Comparison of ENCODE assay signal across 8 mouse cellular contexts in the genomic region with DNA sequence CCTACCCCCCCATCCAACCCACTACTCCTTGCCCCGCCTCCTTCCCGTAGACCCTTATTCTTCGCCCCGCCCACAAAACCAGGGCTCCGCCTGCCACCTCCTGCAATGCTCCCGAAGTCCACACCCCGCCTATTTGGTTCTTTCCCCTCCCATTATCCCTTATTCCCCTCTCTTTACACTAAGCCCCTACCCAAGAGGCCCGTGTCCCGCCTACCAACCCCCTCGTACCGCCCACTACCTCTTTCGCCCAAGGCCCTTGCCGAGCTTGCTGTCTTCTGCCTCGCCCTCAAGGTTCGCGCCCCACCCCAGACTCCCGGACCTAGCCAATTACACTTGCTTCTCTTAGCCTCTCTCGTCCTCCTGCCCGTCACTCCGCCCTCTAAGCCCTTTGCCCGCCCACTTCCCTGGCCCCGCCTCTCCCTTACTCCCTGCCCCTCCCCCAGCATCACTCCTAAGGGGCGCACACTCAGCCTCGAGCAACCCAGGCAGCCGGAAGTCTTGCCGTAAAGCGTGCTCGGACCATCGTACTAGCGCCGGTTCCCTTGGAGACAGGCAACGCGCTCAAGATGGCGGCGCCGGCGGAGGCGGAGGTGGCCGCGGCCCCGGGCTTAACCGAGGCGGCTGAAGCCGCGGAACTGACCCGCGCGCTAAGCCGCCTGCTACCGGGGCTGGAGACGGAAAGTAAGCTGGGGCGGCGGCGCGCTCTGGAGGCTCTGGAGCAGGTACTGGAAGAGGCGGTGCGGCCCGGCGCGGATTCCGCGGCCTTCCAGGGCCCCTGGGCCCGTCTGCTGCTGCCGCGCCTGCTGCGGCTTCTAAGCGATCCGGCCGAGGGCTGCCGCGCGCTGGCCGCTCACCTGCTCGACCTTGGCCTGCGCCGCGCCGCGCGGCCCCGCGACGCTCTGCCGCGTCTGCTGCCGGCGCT. TPM values are rescaled to one million over a fixed set of nuclear protein-coding genes. Genes with fewer than 3 reads are reported as not detected.
DNase-seq lines count a peak whose midpoint lies in the region; ATAC-seq lines count a peak whose summit lies in the region.

A gene (minus strand): TSS at position 321 of the 922 bp plus-strand sequence.
A gene (plus strand): TSS at position 543 of the 922 bp plus-strand sequence.

- H3K27me3 ChIP-seq in heart, embryonic 13.5 days (replicated peaks): no peaks in the 10 kb centered on the region
- no peaks in the 10 kb centered on the region for H3K27me3 ChIP-seq in liver, embryonic 12.5 days (replicated peaks)
- H3K27me3 ChIP-seq in stomach, embryonic 15.5 days (replicated peaks): no peaks in the 10 kb centered on the region

- H3K4me2 ChIP-seq in heart, embryonic 13.5 days: peak within 1 kb of the TSS; percentile 95
- peak within 1 kb of the TSS; percentile 96 for H3K4me2 ChIP-seq in liver, embryonic 12.5 days
- H3K4me2 ChIP-seq in stomach, embryonic 15.5 days: peak within 1 kb of the TSS; percentile 85

- peak; percentile 99 for DNase-seq in CD4-positive, CD25-positive, alpha-beta regulatory T cell, adult 2 months (ENCODE audit: low read depth, low spot score)
- peak; percentile 88 for DNase-seq in fat pad, adult 2 months (ENCODE audit: extremely low read depth, low read depth, low spot score)
- peak; percentile 98 for DNase-seq in kidney, postnatal 10 days
- peak; percentile 98 for DNase-seq in natural killer cell, adult 2 months (ENCODE audit: low spot score in 2 of 2)

- peak within 1 kb of the TSS; percentile 43 for H3K27ac ChIP-seq in brown adipose tissue, adult 24 weeks (replicated peaks; ENCODE audit: low read depth, low read length)
- H3K27ac ChIP-seq in heart, embryonic 13.5 days (replicated peaks): peak within 1 kb of the TSS; percentile 69
- peak within 1 kb of the TSS; percentile 67 for H3K27ac ChIP-seq in liver, embryonic 12.5 days
- H3K27ac ChIP-seq in stomach, embryonic 15.5 days: peak within 1 kb of the TSS; percentile 71

- peak within 1 kb of the TSS; percentile 79 for H3K4me3 ChIP-seq in brown adipose tissue, adult 24 weeks (ENCODE audit: insufficient read depth, low read depth, low read length)
- H3K4me3 ChIP-seq in heart, embryonic 13.5 days: peak within 1 kb of the TSS; percentile 95
- H3K4me3 ChIP-seq in liver, embryonic 12.5 days: peak within 1 kb of the TSS; percentile 90
- peak within 1 kb of the TSS; percentile 55 for H3K4me3 ChIP-seq in stomach, embryonic 15.5 days (replicated peaks)

- peak within 1 kb of the TSS; percentile 92 for H3K9ac ChIP-seq in heart, embryonic 13.5 days
- peak within 1 kb of the TSS; percentile 81 for H3K9ac ChIP-seq in liver, embryonic 12.5 days
- peak within 1 kb of the TSS; percentile 47 for H3K9ac ChIP-seq in stomach, embryonic 15.5 days

- H3K9me3 ChIP-seq in heart, embryonic 13.5 days: no peaks in the 10 kb centered on the region
- no peaks in the 10 kb centered on the region for H3K9me3 ChIP-seq in liver, embryonic 12.5 days (replicated peaks)
- no peaks in the 10 kb centered on the region for H3K9me3 ChIP-seq in stomach, embryonic 15.5 days

- 0 out of 2 replicates have a peak, but pooled peaks cover 3% of the 10 kb centered on the region for H3K4me1 ChIP-seq in brown adipose tissue, adult 24 weeks (ENCODE audit: control insufficient read depth, insufficient read depth, insufficient read length, low read length)
- peaks cover 29% of the 10 kb centered on the region for H3K4me1 ChIP-seq in heart, embryonic 13.5 days
- H3K4me1 ChIP-seq in liver, embryonic 12.5 days: peaks cover 24% of the 10 kb centered on the region
- peaks cover 8% of the 10 kb centered on the region; the same call in 1 of the 2 replicates for H3K4me1 ChIP-seq in stomach, embryonic 15.5 days

- peaks cover 30% of the 10 kb centered on the region for H3K36me3 ChIP-seq in heart, embryonic 13.5 days
- H3K36me3 ChIP-seq in liver, embryonic 12.5 days: peaks cover 32% of the 10 kb centered on the region
- peaks cover 17% of the 10 kb centered on the region for H3K36me3 ChIP-seq in stomach, embryonic 15.5 days

- under 1% methylated on average over 83 of the region's 87 CpGs for WGBS in heart, embryonic 13.5 days
- WGBS in liver, embryonic 12.5 days (ENCODE audit: insufficient replicate concordance): under 1% methylated on average over 87 of the region's 87 CpGs
- under 1% methylated on average over 86 of the region's 87 CpGs for WGBS in stomach, embryonic 15.5 days

- peak; percentile 94 for ATAC-seq in heart, embryonic 13.5 days (ENCODE audit: extremely low read depth, insufficient number of reproducible peaks, low FRiP score, low TSS enrichment)
- peak; percentile 94 for ATAC-seq in liver, embryonic 12.5 days
- peak; percentile 97 for ATAC-seq in stomach, embryonic 15.5 days (ENCODE audit: insufficient read depth, low FRiP score, low read depth)

RNA-seq across cellular contexts. Expression of the first gene that starts in this region (rescaled TPM):
- 1.0 and 2.3 TPM in 2 replicates for polyA plus RNA-seq in brown adipose tissue, adult 24 weeks (2012; ENCODE audit: insufficient read depth, insufficient read length, missing spikeins)
- 9.4 and 11.5 TPM in 2 replicates for polyA plus RNA-seq in heart, embryonic 13.5 days (2015; fragmentation: Nextera tagmentation; extraction: Ambion mirVana)
- polyA plus RNA-seq in liver, embryonic 12.5 days (2016; fragmentation: Nextera tagmentation; extraction: Ambion mirVana): 3.4 and 3.9 TPM in 2 replicates
- polyA plus RNA-seq in stomach, embryonic 15.5 days (2015; fragmentation: Nextera tagmentation; extraction: Ambion mirVana): 23.4 and 25.4 TPM in 2 replicates

RNA-seq across cellular contexts. Expression of the second gene that starts in this region (rescaled TPM):
- 7.9 and 8.2 TPM in 2 replicates for polyA plus RNA-seq in brown adipose tissue, adult 24 weeks (2012; ENCODE audit: insufficient read depth, insufficient read length, missing spikeins)
- 5.6 and 5.8 TPM in 2 replicates for polyA plus RNA-seq in heart, embryonic 13.5 days (2015; fragmentation: Nextera tagmentation; extraction: Ambion mirVana)
- 5.9 and 6.9 TPM in 2 replicates for polyA plus RNA-seq in liver, embryonic 12.5 days (2016; fragmentation: Nextera tagmentation; extraction: Ambion mirVana)
- polyA plus RNA-seq in stomach, embryonic 15.5 days (2015; fragmentation: Nextera tagmentation; extraction: Ambion mirVana): 5.9 and 7.5 TPM in 2 replicates

Comparison
In these comparisons a context has a peak if more than half of its experiments do, and no peak if none do; other contexts are left out.
1. Peak in every context shown above with its lines: DNase-seq, ATAC-seq, H3K4me3 ChIP-seq and H3K27ac ChIP-seq.